In the genomic region with DNA sequence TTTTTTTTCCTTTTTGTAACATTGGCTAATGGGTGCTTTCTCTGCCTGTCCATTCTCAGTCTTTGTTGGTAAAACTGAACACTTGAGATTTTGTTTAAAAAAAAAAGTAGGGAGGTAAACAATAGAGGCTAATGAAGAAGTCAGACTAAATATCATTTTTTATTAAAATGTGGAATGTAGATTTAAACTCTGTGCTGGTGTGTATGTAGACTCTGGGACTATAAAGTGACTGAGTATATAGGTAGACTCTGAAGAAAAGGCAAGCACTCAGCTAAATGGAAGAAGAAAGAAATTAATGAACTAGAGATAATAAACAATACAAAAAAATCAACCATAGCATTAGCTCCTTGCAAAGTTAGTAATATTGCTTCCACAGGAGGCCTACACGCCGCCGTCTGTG, we compare ENCODE assay signal across 12 mouse cellular contexts. TPM values are rescaled to one million over a fixed set of nuclear protein-coding genes. Genes with fewer than 3 reads are reported as not detected.
DNase-seq lines count a peak whose midpoint lies in the region; ATAC-seq and TF ChIP-seq lines count a peak whose summit lies in the region.
"Had no signal": no experiment of that assay in that cellular context is flagged by ENCODE, and none has a peak within 500 bp of the region (broad histone marks: within the 10 kb centered on the region; RNA-seq: fewer than 3 reads in every experiment).

A gene (plus strand): TSS at position 301 of the 400 bp plus-strand sequence.

- no peak for ATAC-seq in stomach, embryonic 15.5 days (ENCODE audit: insufficient read depth, low FRiP score, low read depth)
- no peak for ATAC-seq in stomach, postnatal 0 days (ENCODE audit: low FRiP score, low TSS enrichment)

- H3K36me3 ChIP-seq in stomach, embryonic 15.5 days, result no peaks in the 10 kb centered on the region
- H3K36me3 ChIP-seq in stomach, postnatal 0 days (ENCODE audit: control insufficient read depth, insufficient read depth, low read length), result no peaks in the 10 kb centered on the region
- no peaks in the 10 kb centered on the region for H3K36me3 ChIP-seq in myocyte (ENCODE audit: control insufficient read depth, insufficient read depth)
- H3K36me3 ChIP-seq in thymus, adult 2 months (ENCODE audit: control insufficient read depth, insufficient read depth, low read length), result no peaks in the 10 kb centered on the region
- H3K36me3 ChIP-seq: limb, embryonic 15.5 days had no signal

- no peaks in the 10 kb centered on the region for H3K27me3 ChIP-seq in stomach, embryonic 15.5 days (replicated peaks)
- H3K27me3 ChIP-seq in stomach, postnatal 0 days (ENCODE audit: control insufficient read depth, insufficient read depth, low read length), result no peaks in the 10 kb centered on the region
- H3K27me3 ChIP-seq in myocyte (ENCODE audit: control insufficient read depth, insufficient read depth, insufficient read length), result no peaks in the 10 kb centered on the region
- no peaks in the 10 kb centered on the region for H3K27me3 ChIP-seq in thymus, adult 2 months (ENCODE audit: control insufficient read depth, insufficient read depth, low read length)
- H3K27me3 ChIP-seq: limb, embryonic 15.5 days had no signal

- H3K4me1 ChIP-seq in stomach, embryonic 15.5 days, result no peaks in the 10 kb centered on the region
- no peaks in the 10 kb centered on the region for H3K4me1 ChIP-seq in stomach, postnatal 0 days (replicated peaks; ENCODE audit: control insufficient read depth, insufficient read depth)
- H3K4me1 ChIP-seq in thymus, adult 2 months (replicated peaks; ENCODE audit: control insufficient read depth, insufficient read depth, low read length), result no peaks in the 10 kb centered on the region
- H3K4me1 ChIP-seq: limb, embryonic 15.5 days had no signal

- no peak for TF ChIP-seq EP300 in stomach, postnatal 0 days (optimal IDR thresholded peaks at IDR 0.05)

- H3K27ac ChIP-seq in stomach, embryonic 15.5 days, result no peak within 1 kb of the TSS
- no peak within 1 kb of the TSS for H3K27ac ChIP-seq in stomach, postnatal 0 days (replicated peaks)
- no peak within 1 kb of the TSS for H3K27ac ChIP-seq in thymus, adult 2 months (ENCODE audit: control insufficient read depth, insufficient read depth, low read length)
- H3K27ac ChIP-seq: limb, embryonic 15.5 days had no signal

- 90% methylated on average over 3 of the region's 3 CpGs for WGBS in stomach, embryonic 15.5 days
- 97% methylated on average over 3 of the region's 3 CpGs for WGBS in stomach, postnatal 0 days
- 99% methylated on average over 3 of the region's 3 CpGs for WGBS in thymus, adult 2 months

- no peak within 1 kb of the TSS for H3K4me3 ChIP-seq in stomach, embryonic 15.5 days (replicated peaks)
- H3K4me3 ChIP-seq in stomach, postnatal 0 days (ENCODE audit: low read depth, low read length), result no peak within 1 kb of the TSS
- H3K4me3 ChIP-seq in myocyte, result no peak within 1 kb of the TSS
- no peak within 1 kb of the TSS for H3K4me3 ChIP-seq in thymus, adult 2 months (ENCODE audit: control insufficient read depth, insufficient read depth, low read length)
- H3K4me3 ChIP-seq: limb, embryonic 15.5 days had no signal

- TF ChIP-seq CTCF in stomach, postnatal 0 days (IDR thresholded peaks at IDR 0.05; ENCODE audit: low read depth), result no peak
- TF ChIP-seq CTCF in thymus, adult 2 months (IDR thresholded peaks at IDR 0.05; ENCODE audit: borderline replicate concordance, control insufficient read depth, extremely low read depth, insufficient read depth, low read length, poor library complexity), result no peak

- H3K9ac ChIP-seq in stomach, embryonic 15.5 days, result no peak within 1 kb of the TSS
- H3K9ac ChIP-seq in stomach, postnatal 0 days (ENCODE audit: low read length), result no peak within 1 kb of the TSS
- H3K9ac ChIP-seq: limb, embryonic 15.5 days had no signal

- no peak for TF ChIP-seq POLR2A in myocyte (IDR thresholded peaks at IDR 0.05; ENCODE audit: insufficient read length, low read depth)
- no peak for TF ChIP-seq POLR2A in thymus, adult 2 months (IDR thresholded peaks at IDR 0.05; ENCODE audit: control insufficient read depth, extremely low read depth, insufficient read depth, low read length, poor library complexity)

- no peaks in the 10 kb centered on the region for H3K9me3 ChIP-seq in stomach, embryonic 15.5 days
- H3K9me3 ChIP-seq in stomach, postnatal 0 days (ENCODE audit: control insufficient read depth, low read length), result no peaks in the 10 kb centered on the region
- H3K9me3 ChIP-seq: limb, embryonic 15.5 days had no signal

- H3ac ChIP-seq in myocyte (ENCODE audit: control insufficient read depth, insufficient read length), result no peak within 1 kb of the TSS

- H3K79me2 ChIP-seq in myocyte (ENCODE audit: control insufficient read depth, insufficient read depth), result no peaks in the 10 kb centered on the region

- no peak within 1 kb of the TSS for H3K4me2 ChIP-seq in stomach, embryonic 15.5 days
- no peak within 1 kb of the TSS for H3K4me2 ChIP-seq in stomach, postnatal 0 days (replicated peaks; ENCODE audit: low read depth)
- no peak within 1 kb of the TSS for H3K4me2 ChIP-seq in myocyte (ENCODE audit: low read depth)
- H3K4me2 ChIP-seq: limb, embryonic 15.5 days had no signal

- DNase-seq in adrenal gland, adult 18-20 months (ENCODE audit: low spot score in 2 of 2), result no peak
- DNase-seq in adrenal gland, adult (ENCODE audit: inconsistent age in 2 of 2, low spot score in 1 of 2), result no peak
- DNase-seq in stomach, postnatal 0 days (ENCODE audit: low spot score), result no peak
- DNase-seq in heart, postnatal 4 days, result no peak
- DNase-seq in thymus, adult 2 months, result no peak
- no peak for DNase-seq in natural killer cell, adult 2 months (ENCODE audit: low spot score in 2 of 2)
- DNase-seq: cerebellum, postnatal 36 days; kidney, adult 2 months; lung, postnatal 14 days had no signal

TF ChIP-seq in myocyte, 11 proteins besides CTCF, POLR2A, EP300 and RAD21:
- TF ChIP-seq MYOG (IDR thresholded peaks at IDR 0.05; ENCODE audit: control insufficient read depth in 1 of 3, insufficient read depth in 1 of 3, insufficient read length in 2 of 3, low read depth in 2 of 3), result no peak
- no peak for TF ChIP-seq POLR2AphosphoS2 (IDR thresholded peaks at IDR 0.05; ENCODE audit: insufficient read length, low read depth)
- no peak for TF ChIP-seq CEBPB (IDR thresholded peaks at IDR 0.05; ENCODE audit: insufficient read depth, poor library complexity, severe bottlenecking)

RNA-seq across cellular contexts. Expression of the gene that starts here (rescaled TPM):
- total RNA-seq in adrenal gland, adult 18-20 months (2021), result 100 to 1,000 TPM in 1 of 2 experiments, 10 to 100 TPM in 1; 95.0 to 111 TPM
- 10.5 and 21.6 TPM in 2 replicates for polyA plus RNA-seq in stomach, embryonic 15.5 days (2015; fragmentation: Nextera tagmentation; extraction: Ambion mirVana)
- 6.8 and 8.1 TPM in 2 replicates for polyA plus RNA-seq in stomach, postnatal 0 days (2015; fragmentation: Nextera tagmentation; extraction: Ambion mirVana)
- 100 to 1,000 TPM; 106 to 110 TPM for total RNA-seq in heart, postnatal 4 days (2021)
- 1,646 TPM for polyA plus RNA-seq in myocyte (2012; fragmentation: generic; extraction: Trizol)
- polyA plus RNA-seq in thymus, adult 2 months (2012; rRNA removed), result 0.38 and 1.0 TPM in 2 replicates

Comparison
In these comparisons a context has a peak if more than half of its experiments do, and no peak if none do; other contexts are left out.
1. RNA of the gene that starts here (polyA plus RNA-seq): 1,646 TPM in myocyte (single experiment); 10.5 to 21.6 TPM in stomach, embryonic 15.5 days, 6.8 to 8.1 TPM in stomach, postnatal 0 days and 0.38 to 1.0 TPM in thymus, adult 2 months; every median in the first group is over 10 times any median in the second.